Mouse (Mus musculus) granulocyte monocyte progenitor cell, adult 5-6 weeks (primary cell): ENCODE data around the gene Capn7. TPM values are rescaled to one million over a fixed set of nuclear protein-coding genes. Genes with fewer than 3 reads are reported as not detected.

ENCODE experiments used
- ATAC-seq: replicated peaks from 2 replicates; pipeline ENCODE4 v1.8.0; 2016; ENCODE audit warnings: mild to moderate bottlenecking, moderate TSS enrichment, inconsistent platforms; ENCODE audit not compliant: poor library complexity, severe bottlenecking
- total RNA-seq, 2 experiments: library from RNA; stranded (forward) in 1 of 2; stranded (reverse) in 1 of 2; fragments of 200-712, 200-1000 nt in 1 of 2; fragments of >200 nt in 1 of 2; fragmentation: Nextera tagmentation in 1 of 2; gene quantifications; 2 replicates each; pipeline ENCODE4 v1.2.3; 2014 to 2017

Gene Capn7
- total RNA-seq, 2 experiments from 2014 or later: 35.9 to 49.2 TPM

GRCm38 (mm10) chr14:31362236-31362635, 25.8 kb downstream of the Capn7 start:
- ATAC-seq: no peak

DNA sequence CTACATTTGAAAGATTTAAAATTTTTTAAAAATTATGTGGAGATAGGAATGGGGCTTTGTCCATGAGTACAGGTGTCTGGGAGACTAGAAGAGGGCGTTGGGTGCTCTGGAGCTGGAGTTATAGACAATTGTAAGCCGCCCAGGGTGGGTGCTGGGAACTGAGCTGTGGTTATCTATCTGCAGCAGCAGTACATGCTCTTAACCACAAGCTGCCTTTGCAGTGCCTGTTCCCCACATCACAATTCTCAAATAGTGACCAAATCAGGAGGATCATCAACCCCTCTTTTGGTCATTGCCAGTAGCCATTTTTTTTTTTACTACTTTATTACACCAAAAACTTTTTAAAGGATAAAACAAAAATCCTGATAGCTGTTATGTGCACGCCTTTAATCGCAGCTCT, 28.2 kb downstream of the Capn7 start:
- no peak for ATAC-seq

DNA sequence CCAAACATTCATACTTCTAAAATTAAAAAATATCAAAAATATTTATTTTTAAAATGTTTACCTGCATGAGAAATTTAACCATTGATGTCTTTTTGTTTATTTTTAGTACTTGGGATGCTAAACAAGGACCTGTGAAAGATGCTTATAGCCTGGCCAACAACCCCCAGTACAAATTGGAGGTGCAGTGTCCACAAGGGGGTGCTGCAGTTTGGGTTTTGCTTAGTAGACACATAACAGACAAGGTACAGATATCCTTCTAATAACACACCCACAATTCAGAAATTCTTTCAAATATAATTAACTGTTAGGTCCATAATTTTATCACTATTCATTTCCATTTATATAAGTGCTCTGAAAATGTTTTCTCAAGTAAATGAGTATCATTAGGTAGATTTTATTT, 28.9 kb downstream of the Capn7 start:
- no peak for ATAC-seq

- no peak for ATAC-seq
Observed at GRCm38 (mm10) chr14:31367951-31368350, 31.5 kb downstream of the Capn7 start.

DNA sequence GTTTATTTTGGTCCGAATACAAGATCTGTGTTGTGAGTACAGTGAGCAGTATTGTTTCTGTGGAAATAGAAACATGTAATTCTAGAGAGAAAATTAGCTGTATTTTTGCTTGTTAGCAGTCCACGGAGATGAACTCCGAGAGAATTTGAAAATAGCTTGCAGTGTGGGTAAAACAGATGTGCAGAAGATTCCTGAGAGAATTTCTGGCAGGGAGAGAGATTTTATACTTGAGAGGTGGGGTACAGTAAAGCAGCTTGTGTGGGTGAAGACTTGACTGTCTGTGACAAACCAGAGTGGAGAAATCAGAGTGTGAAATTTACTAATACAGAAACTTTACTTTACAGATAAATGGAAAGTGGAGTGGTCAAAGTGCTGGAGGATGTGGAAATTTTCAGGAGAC, 32.9 kb downstream of the Capn7 start:
- no peak for ATAC-seq

GRCm38 (mm10) chr14:31374390-31374789, 38.0 kb downstream of the Capn7 start:
- peak; percentile 75 for ATAC-seq

DNA sequence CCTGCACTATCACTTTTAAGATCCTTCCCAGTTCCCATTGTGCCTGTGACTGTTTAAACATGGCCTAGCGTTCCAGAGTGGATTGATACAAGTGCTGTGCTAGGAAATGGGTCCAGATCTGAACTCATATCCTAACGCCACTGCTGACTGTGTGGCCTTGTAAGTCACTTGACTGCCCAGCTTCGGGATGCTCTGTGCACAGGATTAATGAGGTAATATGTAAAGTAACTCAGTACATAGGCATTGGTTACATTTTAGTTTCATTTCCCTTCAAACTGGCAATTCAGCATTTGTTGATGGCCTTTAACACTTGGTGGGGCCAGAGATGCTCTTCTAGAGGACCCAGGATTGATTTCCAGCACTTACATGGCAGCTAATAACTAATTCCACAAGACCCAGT, 39.9 kb downstream of the Capn7 start:
- peak; percentile 23; the same call in 1 of the 2 replicates for ATAC-seq

DNA sequence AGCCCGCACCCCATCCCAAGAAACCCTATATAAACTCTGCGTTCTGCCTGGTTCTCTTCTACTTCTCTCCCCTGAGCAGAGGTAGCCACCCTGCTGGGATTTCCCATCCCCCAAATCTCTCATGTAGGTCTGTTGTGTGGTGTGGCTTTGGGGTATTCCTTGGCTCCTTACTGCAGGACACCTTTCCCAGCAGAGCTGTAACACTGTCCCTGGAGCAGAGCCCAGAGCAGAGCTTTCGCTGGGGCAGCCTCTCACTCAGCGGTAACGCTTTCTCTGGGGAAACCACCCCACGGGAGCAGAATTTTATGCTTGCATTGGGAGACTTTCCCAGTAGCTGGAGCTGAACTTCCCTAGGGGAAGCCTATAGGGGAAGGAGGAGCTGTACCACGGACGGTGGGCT, 45.8 kb downstream of the Capn7 start:
- no peak for ATAC-seq

- ATAC-seq: no peak
Observed at GRCm38 (mm10) chr14:31383470-31384050, 47.1 kb downstream of the Capn7 start.

DNA sequence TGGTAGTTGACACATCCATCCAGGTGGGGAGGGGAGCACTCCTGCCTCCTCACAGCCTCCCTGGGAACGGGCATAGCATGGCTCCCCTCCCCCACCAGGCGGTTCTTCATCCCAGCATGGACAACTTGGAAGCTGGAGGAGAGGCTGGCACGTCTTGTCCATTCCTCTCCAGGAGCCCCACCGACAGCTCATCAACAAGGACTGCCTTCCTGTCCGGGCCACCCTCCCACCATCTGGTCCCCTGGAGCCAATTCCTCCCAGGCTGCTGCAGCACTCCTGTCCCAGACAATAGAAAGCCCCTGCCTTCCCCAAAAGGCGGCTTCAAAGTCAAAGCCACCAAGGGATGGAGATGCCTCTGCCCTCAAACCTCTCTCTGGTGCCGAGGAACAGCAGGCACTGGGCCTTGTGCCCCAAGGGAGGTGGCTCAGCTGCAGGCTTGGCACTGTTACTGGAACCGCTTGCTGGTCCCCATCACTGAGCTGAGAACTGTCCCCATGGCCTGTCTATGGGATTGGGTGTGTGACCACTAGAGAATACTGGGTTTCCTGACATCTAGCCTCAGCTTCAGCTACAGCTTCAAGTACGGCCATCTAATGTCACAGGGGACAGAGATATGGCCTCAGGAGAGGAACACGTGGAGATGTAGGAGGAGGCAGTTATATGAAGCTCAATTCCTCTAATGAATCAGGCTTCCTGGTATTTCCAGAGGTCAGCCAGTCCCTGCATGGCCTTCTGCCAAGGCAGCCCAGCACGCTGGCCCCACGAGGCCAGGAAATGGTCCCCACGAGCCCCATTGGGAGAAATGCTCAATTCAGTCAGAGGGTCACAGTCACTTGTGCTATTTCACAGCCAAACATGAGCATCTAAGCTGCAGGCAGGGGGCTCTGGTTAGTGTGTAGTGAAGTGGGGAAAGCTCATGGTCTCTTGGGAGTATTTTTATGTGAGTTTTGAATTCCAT, 48.2 kb downstream of the Capn7 start:
- no peak for ATAC-seq

DNA sequence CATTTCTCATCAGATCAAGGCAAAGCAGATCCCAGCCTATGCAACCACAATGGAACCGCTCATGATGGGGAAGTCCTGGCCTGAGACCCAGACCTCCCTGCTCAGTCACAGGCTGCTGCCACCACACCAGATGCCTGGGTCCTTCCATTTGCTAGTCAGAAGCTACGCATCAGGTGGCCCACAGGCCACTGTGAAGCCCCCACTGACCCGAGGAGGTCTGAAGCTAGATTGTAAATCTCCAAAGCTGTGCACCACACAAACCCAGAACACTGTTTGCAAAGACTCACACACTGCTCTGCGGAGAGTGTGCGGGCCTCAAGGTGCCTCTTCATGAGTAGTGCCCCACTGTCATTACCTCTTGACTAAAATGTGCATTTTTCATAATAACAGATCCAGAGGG, 49.0 kb downstream of the Capn7 start:
- ATAC-seq: no peak

DNA sequence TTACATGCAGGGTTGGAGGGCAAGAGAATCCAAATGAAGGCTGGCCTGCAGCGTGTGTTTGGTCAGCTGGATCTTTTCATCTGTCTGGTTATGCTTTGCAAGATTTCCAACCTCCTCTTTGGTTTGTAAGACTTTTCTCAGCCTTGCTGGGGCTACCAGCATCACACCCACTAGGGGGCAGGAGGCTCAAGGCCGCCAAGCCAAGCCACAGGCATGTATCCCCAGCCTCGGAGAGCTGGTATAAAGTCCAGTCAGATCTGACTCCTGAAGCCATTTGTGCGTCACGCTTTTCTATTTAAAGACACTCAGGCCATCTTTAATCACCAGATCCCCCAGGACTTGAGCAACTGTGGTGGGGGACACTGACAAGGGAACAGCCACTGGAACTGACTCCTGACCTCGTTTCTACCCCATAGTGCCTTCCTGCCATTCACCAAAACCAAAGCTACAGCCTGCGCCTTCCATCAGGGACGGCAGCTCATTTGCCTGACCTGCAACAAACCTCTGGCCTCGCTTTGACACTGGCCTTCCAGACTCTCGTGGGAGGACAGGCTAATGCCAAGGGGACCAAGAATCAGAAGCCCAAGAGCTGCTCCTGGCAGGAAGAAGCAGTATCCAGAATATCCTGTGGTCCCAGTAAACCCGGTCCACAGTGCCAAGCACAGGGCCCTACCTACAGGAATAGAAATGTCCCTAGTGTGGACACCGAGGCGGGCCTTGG, 49.7 kb downstream of the Capn7 start:
- peak; percentile 74 for ATAC-seq

DNA sequence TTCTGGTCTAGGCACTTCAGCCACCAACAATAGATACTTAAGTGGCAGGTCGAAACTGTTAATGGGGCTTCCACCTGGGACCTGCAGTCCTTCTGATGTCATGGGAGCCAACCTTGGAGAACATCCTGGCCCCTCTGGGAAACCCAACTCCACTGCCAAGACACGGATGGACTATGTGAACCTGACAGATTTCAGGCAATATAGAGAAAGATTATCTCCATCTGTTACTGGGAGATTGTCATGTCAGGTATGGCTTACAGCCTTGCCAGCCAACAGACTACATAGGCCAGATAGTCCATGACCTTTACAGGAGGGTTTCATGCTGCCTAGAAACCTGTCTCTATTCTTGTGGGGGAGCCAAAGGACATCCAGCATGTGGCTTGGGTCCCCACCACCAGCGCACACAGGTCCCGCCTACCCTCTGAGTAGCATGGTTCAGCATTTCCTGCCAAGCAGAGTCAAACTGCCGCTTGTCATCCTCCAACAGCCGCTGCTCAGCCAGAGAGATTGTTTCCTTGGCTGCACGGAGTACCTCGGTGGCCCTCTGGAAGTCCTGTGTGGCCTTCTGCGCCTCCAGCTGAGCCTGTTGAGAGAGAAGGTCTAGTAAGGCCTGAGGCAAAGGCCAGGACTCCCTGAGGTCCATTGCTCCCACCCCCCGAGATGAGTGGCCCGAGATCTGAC, 51.0 kb downstream of the Capn7 start:
- ATAC-seq: no peak

GRCm38 (mm10) chr14:31388086-31388872, 51.8 kb downstream of the Capn7 start:
- ATAC-seq: no peak

DNA sequence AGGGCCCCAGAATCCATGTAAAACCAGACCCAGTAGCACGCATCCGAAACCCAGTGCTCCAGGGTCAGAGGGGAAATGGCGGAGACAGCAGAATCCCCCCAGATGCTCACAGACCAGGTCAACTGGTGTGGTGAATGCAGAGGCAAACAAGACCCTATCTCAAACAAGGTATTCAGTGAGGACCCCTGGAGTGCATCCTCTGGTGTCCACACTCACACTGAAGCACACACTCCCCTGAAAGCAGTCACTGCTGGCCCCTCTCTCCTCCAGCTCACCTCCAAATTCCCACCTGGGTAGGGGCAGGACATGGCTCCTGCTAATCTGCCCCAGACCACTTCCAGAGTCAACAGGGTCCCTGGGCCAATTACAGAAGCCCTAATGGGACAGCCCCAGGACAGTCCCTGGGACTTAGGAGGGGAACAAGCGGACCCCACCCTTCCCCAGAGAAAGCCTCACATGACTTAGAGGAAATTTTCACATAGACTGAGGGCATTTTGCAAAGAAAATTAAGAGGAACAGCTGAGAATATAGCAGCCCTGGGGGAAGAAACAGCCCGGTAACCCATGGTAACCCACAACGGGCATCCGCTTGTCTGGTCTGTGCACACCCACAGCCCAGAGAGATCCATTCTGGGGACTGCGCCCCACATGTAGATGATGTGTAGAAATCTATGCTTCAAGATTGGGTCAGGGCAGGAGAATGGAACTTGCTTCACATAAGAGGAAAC, 53.1 kb downstream of the Capn7 start:
- ATAC-seq: peak; percentile 38

- peak; percentile 15 for ATAC-seq
Observed at GRCm38 (mm10) chr14:31392300-31392699, 55.9 kb downstream of the Capn7 start.

- ATAC-seq: peak; percentile 69
Observed at GRCm38 (mm10) chr14:31392873-31393545, 56.6 kb downstream of the Capn7 start.

GRCm38 (mm10) chr14:31393546-31393890, 57.1 kb downstream of the Capn7 start:
- no peak for ATAC-seq
